Mouse (Mus musculus) lung, postnatal 4 days (tissue): ENCODE measurements around the gene Hist2h4.

Source experiments
- DNase-seq, 2 experiments: peaks; one replicate each; pipeline ENCODE4 v3.0.0; 2021

The Hist2h4 gene

DNA sequence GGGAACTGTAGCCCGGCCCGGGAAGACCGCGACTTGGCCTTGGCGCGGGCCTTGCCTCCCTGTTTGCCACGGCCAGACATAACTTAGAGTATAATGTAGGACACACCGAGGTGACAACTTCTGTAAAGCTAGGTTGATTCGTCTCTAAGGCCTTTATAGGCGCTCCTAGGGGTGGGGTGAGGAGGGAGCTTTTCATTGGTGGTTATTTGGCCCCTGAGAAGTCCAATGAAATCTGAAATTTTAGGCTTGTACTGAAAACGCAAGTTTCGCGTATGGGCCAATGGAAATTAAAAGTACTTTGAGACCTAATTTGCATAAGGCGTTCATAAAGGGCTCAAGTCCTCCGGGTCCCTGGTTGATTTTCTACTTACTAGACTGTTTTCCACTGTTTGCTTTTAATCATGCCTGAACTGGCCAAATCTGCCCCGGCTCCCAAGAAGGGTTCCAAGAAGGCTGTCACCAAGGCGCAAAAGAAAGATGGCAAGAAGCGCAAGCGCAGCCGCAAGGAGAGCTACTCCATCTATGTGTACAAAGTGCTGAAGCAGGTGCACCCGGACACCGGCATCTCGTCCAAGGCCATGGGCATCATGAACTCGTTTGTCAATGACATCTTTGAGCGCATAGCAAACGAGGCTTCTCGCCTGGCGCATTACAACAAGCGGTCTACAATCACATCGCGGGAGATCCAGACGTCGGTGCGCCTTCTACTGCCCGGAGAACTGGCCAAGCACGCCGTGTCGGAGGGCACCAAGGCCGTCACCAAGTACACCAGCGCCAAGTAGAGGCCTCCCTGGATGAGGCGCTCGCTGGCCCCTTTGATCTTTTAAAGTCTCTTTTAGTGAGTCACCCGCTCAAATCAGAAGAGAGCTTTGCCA is 42.1 kb downstream of the Hist2h4 start, which contains the start of the genes Hist2h2ac and Hist2h2be:
Gene Hist2h2ac (minus strand): TSS at position 116 of the 875 bp plus-strand sequence.
Gene Hist2h2be (plus strand): TSS at position 355 of the 875 bp plus-strand sequence.
- DNase-seq = peak; percentile 73 to 87

DNA sequence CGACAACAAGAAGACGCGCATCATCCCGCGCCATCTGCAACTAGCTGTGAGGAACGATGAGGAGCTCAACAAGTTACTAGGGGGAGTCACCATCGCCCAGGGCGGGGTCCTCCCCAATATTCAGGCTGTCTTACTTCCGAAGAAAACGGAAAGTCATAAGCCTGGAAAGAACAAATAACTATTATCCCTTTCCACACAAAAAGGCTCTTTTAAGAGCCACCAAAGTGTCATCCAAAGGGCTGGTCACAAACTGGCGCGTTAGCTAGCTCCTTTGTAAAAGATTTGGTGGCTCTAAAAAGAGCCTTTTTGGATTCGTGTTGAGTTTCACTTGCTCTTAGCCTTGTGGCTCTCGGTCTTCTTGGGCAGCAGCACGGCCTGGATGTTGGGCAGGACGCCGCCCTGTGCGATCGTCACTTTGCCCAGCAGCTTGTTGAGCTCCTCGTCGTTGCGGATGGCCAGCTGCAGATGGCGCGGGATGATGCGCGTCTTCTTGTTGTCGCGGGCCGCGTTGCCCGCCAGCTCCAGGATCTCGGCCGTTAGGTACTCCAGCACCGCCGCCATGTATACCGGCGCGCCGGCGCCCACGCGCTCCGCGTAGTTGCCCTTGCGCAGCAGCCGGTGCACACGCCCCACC is 42.9 kb downstream of the Hist2h4 start:
- peak in 1 of 2 experiments; percentile 82 for DNase-seq

DNA sequence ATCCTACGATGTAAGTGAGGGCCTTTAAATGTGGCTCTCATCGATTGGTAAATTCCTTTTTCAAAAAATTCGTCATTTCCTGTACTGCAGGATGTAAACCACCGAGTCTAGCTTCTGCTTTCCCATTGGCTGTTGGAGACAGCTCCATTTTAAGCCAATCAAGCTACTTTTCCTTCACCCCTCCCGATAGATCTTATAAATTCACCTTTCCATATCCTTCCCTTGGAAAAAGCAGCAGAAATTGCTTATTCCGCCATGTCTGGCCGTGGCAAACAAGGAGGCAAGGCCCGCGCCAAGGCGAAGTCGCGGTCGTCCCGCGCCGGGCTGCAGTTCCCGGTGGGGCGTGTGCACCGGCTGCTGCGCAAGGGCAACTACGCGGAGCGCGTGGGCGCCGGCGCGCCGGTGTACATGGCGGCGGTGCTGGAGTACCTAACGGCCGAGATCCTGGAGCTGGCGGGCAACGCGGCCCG is 43.4 kb downstream of the Hist2h4 start, which contains the start of the genes Bola1 and Hist2h2ab:
Gene Bola1 (minus strand): TSS at position 49 of the 470 bp plus-strand sequence.
Gene Hist2h2ab (plus strand): TSS at position 205 of the 470 bp plus-strand sequence.
- DNase-seq = peak; percentile 78 to 81

DNA sequence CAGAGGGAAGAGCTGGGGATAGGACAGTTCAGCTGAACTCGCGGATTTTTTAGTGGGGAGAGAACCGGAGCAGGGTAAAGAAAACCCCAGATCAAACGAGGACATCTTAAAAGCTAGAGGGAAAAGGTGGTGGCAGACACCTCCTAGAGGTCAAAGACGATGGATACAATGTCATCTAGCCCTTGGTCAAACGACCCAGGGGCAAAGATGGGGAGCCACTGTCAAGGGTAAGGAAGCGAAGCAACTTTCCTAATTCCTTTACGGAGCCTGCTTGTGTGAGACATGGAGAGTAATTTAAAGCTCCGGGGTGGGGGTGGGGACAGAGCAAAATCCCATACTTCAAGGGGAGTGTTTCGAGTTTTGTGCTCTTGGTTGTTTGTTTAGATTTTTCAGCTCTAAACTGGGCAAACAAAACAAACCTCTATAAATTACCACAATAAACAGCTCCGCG is 43.9 kb downstream of the Hist2h4 start:
- peak in 1 of 2 experiments; percentile 42 for DNase-seq
